Mouse (Mus musculus) hindlimb bud, embryonic 11.5 days (tissue): ENCODE data around the gene Scamp1.
"Not testable (repeated sequence)": the region's sequence is repeated elsewhere in the genome, so short reads cannot be mapped to it uniquely, and the experiment has no call there.

Source experiments
- DNase-seq: peaks from one replicate; pipeline ENCODE4 v3.0.0-alpha.2; 2012; ENCODE audit warnings: low read depth, low spot score; ENCODE audit errors: extremely low spot score

The Scamp1 gene

GRCm38 (mm10) chr13:94285281-94285871 is at the start of gene Scamp1:
Scamp1 (minus strand) TSS chr13:94285857.
- peak; percentile 71 for DNase-seq

- no peak for DNase-seq
Observed at GRCm38 (mm10) chr13:94330392-94330979, 44.8 kb upstream of the Scamp1 start.

GRCm38 (mm10) chr13:94329005-94329404 is 43.3 kb upstream of the Scamp1 start:
- not testable (repeated sequence) for DNase-seq

GRCm38 (mm10) chr13:94328063-94328462 is 42.4 kb upstream of the Scamp1 start:
- no peak for DNase-seq

GRCm38 (mm10) chr13:94322475-94322874 is 36.8 kb upstream of the Scamp1 start:
- DNase-seq = no peak

- no peak for DNase-seq
Observed at GRCm38 (mm10) chr13:94321094-94321792, 35.6 kb upstream of the Scamp1 start.

GRCm38 (mm10) chr13:94316975-94317511 is 31.4 kb upstream of the Scamp1 start:
- no peak for DNase-seq

- not testable (repeated sequence) for DNase-seq
Observed at GRCm38 (mm10) chr13:94312812-94313211, 27.2 kb upstream of the Scamp1 start.

GRCm38 (mm10) chr13:94308279-94308678 is 22.6 kb upstream of the Scamp1 start:
- DNase-seq = no peak

- DNase-seq = no peak
Observed at GRCm38 (mm10) chr13:94307531-94307930, 21.9 kb upstream of the Scamp1 start.

GRCm38 (mm10) chr13:94306968-94307289 is 21.3 kb upstream of the Scamp1 start:
- no peak for DNase-seq

GRCm38 (mm10) chr13:94306277-94306967 is 20.8 kb upstream of the Scamp1 start:
- DNase-seq = no peak

GRCm38 (mm10) chr13:94300946-94301538 is 15.4 kb upstream of the Scamp1 start:
- DNase-seq = no peak

GRCm38 (mm10) chr13:94300232-94300631 is 14.6 kb upstream of the Scamp1 start:
- no peak for DNase-seq

GRCm38 (mm10) chr13:94298401-94298800 is 12.7 kb upstream of the Scamp1 start:
- DNase-seq = no peak

- DNase-seq = no peak
Observed at GRCm38 (mm10) chr13:94296371-94296770, 10.7 kb upstream of the Scamp1 start.

- DNase-seq = no peak
Observed at GRCm38 (mm10) chr13:94295922-94296321, 10.3 kb upstream of the Scamp1 start.

GRCm38 (mm10) chr13:94294886-94295285 is 9.2 kb upstream of the Scamp1 start:
- no peak for DNase-seq

- DNase-seq = no peak
Observed at GRCm38 (mm10) chr13:94293911-94294310, 8.3 kb upstream of the Scamp1 start.

- DNase-seq = no peak
Observed at GRCm38 (mm10) chr13:94286195-94286594, 538 bp upstream of the Scamp1 start.
